Mouse (Mus musculus) heart, embryonic 12.5 days (tissue): Measurements from ENCODE around the gene Dcaf12l1. TPM values are rescaled to one million over a fixed set of nuclear protein-coding genes. Genes with fewer than 3 reads are reported as not detected.
"Not testable (repeated sequence)": the region's sequence is repeated elsewhere in the genome, so short reads cannot be mapped to it uniquely, and the experiment has no call there.

Source experiments
- ATAC-seq: fragments of 200-750 bp; cut with Nextera tagmentation; 2 replicates; pipeline ENCODE4 v1.8.0; 2017; ENCODE audit warnings: moderate TSS enrichment, moderate library complexity; ENCODE audit not compliant: insufficient number of reproducible peaks, low FRiP score
- H3K27ac ChIP-seq: fragments of 300-500 bp; sonication (generic); 2 replicates; pipeline ENCODE4 v1.5.1; 2016; ENCODE audit warnings: mild to moderate bottlenecking, moderate library complexity; ENCODE audit not compliant: poor library complexity, severe bottlenecking
- H3K27me3 ChIP-seq: fragments of 300-500 bp; sonication (generic); replicated peaks from 2 replicates; pipeline ENCODE4 v1.6.1; 2016; ENCODE audit warnings: mild to moderate bottlenecking, moderate library complexity
- H3K36me3 ChIP-seq: fragments of 300-500 bp; sonication (generic); 2 replicates; pipeline ENCODE4 v1.6.1; 2016; ENCODE audit warnings: mild to moderate bottlenecking, moderate library complexity
- H3K4me1 ChIP-seq: fragments of 300-500 bp; sonication (generic); replicated peaks from 2 replicates; pipeline ENCODE4 v1.6.1; 2016; ENCODE audit warnings: mild to moderate bottlenecking
- H3K4me2 ChIP-seq: fragments of 300-500 bp; sonication (generic); 2 replicates; pipeline ENCODE4 v1.6.1; 2016; ENCODE audit warnings: mild to moderate bottlenecking, moderate library complexity
- H3K4me3 ChIP-seq: fragments of 300-500 bp; sonication (generic); 2 replicates; pipeline ENCODE4 v1.5.1; 2016; ENCODE audit warnings: mild to moderate bottlenecking
- H3K9ac ChIP-seq: fragments of 300-500 bp; sonication (generic); 2 replicates; pipeline ENCODE4 v1.6.1; 2016; ENCODE audit warnings: mild to moderate bottlenecking, moderate library complexity
- H3K9me3 ChIP-seq: fragments of 300-500 bp; sonication (generic); replicated peaks from 2 replicates; pipeline ENCODE4 v1.6.1; 2016; ENCODE audit warnings: mild to moderate bottlenecking, moderate library complexity
- WGBS: fragments of 180-500 bp; shearing (Covaris S2); methylation state at CpG from one replicate; pipeline ENCODE4 v1.1.7; 2016; 5-methylcytosine and 5-hydroxymethylcytosine counted together
- polyA plus RNA-seq: library from polyadenylated mRNA; unstranded; fragments of >200 nt; fragmentation: Nextera tagmentation; extraction: Ambion mirVana; gene quantifications from 2 replicates; pipeline ENCODE4 v1.2.1, GENCODE M21; 2016

Dcaf12l1 gene
- polyA plus RNA-seq = 6.8 and 7.6 TPM in 2 replicates

GRCm38 (mm10) chrX:44789761-44790411 is at the start of gene Dcaf12l1:
TSS of gene Dcaf12l1 (minus strand) at chrX:44790197.
- Histone ChIP-seq H3K4me3 (peak within 1 kb of the TSS; percentile 59), H3K9ac (peak within 1 kb of the TSS; percentile 65), H3K36me3 (no peaks in the 10 kb centered on the region), H3K27ac (no peak within 1 kb of the TSS), H3K9me3 (no peaks in the 10 kb centered on the region), H3K4me1 (no peaks in the 10 kb centered on the region), H3K4me2 (peak within 1 kb of the TSS; percentile 76), H3K27me3 (0 out of 2 replicates have a peak, but pooled peaks cover 3% of the 10 kb centered on the region)
- peak; percentile 86 for ATAC-seq
- WGBS = 14% methylated on average over 47 of the region's 47 CpGs

- H3K4me3 ChIP-seq, H3K27ac ChIP-seq, H3K4me2 ChIP-seq, ATAC-seq, H3K36me3 ChIP-seq, H3K4me1 ChIP-seq, H3K9ac ChIP-seq, H3K9me3 ChIP-seq, H3K27me3 ChIP-seq: not testable (repeated sequence)
- WGBS = 72% methylated on average over 1 of the region's 1 CpGs
Observed at GRCm38 (mm10) chrX:44809356-44809755, 19.4 kb upstream of the Dcaf12l1 start.

DNA sequence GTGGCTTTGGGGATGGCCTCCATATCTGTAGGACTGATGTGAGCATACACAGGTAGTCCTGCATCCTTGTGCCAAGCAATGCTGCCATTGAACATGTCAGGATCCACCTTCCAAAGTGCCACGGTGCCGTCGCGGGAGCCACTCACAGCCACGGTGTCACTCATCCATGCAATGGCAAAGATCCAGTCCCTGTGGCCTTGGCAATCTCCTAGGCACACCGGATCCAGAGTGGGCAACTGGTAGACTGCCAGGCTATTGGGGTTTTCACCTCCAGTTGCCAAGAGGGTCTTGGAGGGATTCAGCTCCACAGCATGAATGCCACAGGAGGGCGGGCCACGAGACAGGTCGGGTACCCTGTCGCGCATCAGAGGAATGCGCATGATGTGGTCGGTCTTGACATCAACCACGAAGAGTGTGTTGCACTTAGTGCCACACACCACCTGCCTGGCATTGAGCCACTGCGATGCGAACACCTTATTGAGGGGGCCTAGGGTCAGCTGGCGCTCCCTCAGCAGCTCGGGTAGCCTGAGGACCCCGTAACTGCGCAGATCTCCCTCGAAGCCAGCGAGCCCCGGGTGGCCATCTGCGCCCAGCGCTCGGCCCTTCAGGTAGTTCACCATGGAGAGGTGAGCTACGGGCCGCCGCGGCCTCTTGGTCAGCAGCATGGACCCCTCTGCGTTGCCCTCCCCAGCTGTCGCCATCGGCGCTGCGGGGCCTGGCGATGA is 799 bp downstream of the Dcaf12l1 start:
- WGBS = 27% methylated on average over 33 of the region's 36 CpGs
- Histone ChIP-seq H3K27me3 (0 out of 2 replicates have a peak, but pooled peaks cover 3% of the 10 kb centered on the region), H3K9ac (peak overlapping the region; percentile 65), H3K4me2 (peak overlapping the region; percentile 76), H3K4me1 (no peaks in the 10 kb centered on the region), H3K4me3 (peak overlapping the region; percentile 59), H3K27ac (no peak overlapping the region), H3K36me3 (no peaks in the 10 kb centered on the region), H3K9me3 (no peaks in the 10 kb centered on the region)
- peak; percentile 39 for ATAC-seq
